Mouse (Mus musculus): Measurements from ENCODE around the gene Wwox.

The Wwox gene

GRCm38 (mm10) chr8:114536201-114536600, 96.7 kb downstream of the Wwox start:
- no peak for DNase-seq (ENCODE audit: low read depth, low spot score)

- DNase-seq (ENCODE audit: low read depth, low spot score): peak; percentile 27
Observed at GRCm38 (mm10) chr8:114541132-114541531, 101.7 kb downstream of the Wwox start.

- no peak for DNase-seq (ENCODE audit: low read depth, low spot score)
Observed at GRCm38 (mm10) chr8:114548360-114548759, 108.9 kb downstream of the Wwox start.

GRCm38 (mm10) chr8:114548837-114549236, 109.4 kb downstream of the Wwox start:
- DNase-seq (ENCODE audit: low read depth, low spot score): no peak

- no peak for DNase-seq (ENCODE audit: low read depth, low spot score)
Observed at GRCm38 (mm10) chr8:114550029-114550428, 110.6 kb downstream of the Wwox start.

- DNase-seq (ENCODE audit: low read depth, low spot score): no peak
Observed at GRCm38 (mm10) chr8:114552606-114553005, 113.2 kb downstream of the Wwox start.

- no peak for DNase-seq (ENCODE audit: low read depth, low spot score)
Observed at GRCm38 (mm10) chr8:114554966-114555365, 115.5 kb downstream of the Wwox start.

- no peak for DNase-seq (ENCODE audit: low read depth, low spot score)
Observed at GRCm38 (mm10) chr8:114555491-114556202, 116.2 kb downstream of the Wwox start.

GRCm38 (mm10) chr8:114561191-114561590, 121.7 kb downstream of the Wwox start:
- no peak for DNase-seq (ENCODE audit: low read depth, low spot score)

- no peak for DNase-seq (ENCODE audit: low read depth, low spot score)
Observed at GRCm38 (mm10) chr8:114562486-114562885, 123.0 kb downstream of the Wwox start.

GRCm38 (mm10) chr8:114563361-114563760, 123.9 kb downstream of the Wwox start:
- DNase-seq (ENCODE audit: low read depth, low spot score): no peak

GRCm38 (mm10) chr8:114564036-114564435, 124.6 kb downstream of the Wwox start:
- DNase-seq (ENCODE audit: low read depth, low spot score): no peak

GRCm38 (mm10) chr8:114568531-114569166, 129.2 kb downstream of the Wwox start:
- DNase-seq (ENCODE audit: low read depth, low spot score): no peak

GRCm38 (mm10) chr8:114573014-114573746, 133.7 kb downstream of the Wwox start:
- no peak for DNase-seq (ENCODE audit: low read depth, low spot score)

GRCm38 (mm10) chr8:114573747-114574093, 134.3 kb downstream of the Wwox start:
- no peak for DNase-seq (ENCODE audit: low read depth, low spot score)

- no peak for DNase-seq (ENCODE audit: low read depth, low spot score)
Observed at GRCm38 (mm10) chr8:114579292-114579691, 139.8 kb downstream of the Wwox start.

GRCm38 (mm10) chr8:114580684-114581083, 141.2 kb downstream of the Wwox start:
- no peak for DNase-seq (ENCODE audit: low read depth, low spot score)

GRCm38 (mm10) chr8:114590336-114590867, 150.9 kb downstream of the Wwox start:
- no peak for DNase-seq (ENCODE audit: low read depth, low spot score)

- DNase-seq (ENCODE audit: low read depth, low spot score): no peak
Observed at GRCm38 (mm10) chr8:114591296-114592280, 152.1 kb downstream of the Wwox start.

GRCm38 (mm10) chr8:114593424-114594157, 154.1 kb downstream of the Wwox start:
- no peak for DNase-seq (ENCODE audit: low read depth, low spot score)

- no peak for DNase-seq (ENCODE audit: low read depth, low spot score)
Observed at GRCm38 (mm10) chr8:114594811-114595210, 155.4 kb downstream of the Wwox start.

Data from embryo, embryonic 11.5 days (tissue).